Mouse (Mus musculus) ES-E14 (cell line): ENCODE measurements around the gene Col4a1. TPM values are rescaled to one million over a fixed set of nuclear protein-coding genes. Genes with fewer than 3 reads are reported as not detected.
A peak's percentile ranks its signal among the peaks of the same experiment; 100 is the strongest.

Experiments used
- DNase-seq: peaks from one replicate; pipeline ENCODE4 v3.0.0-alpha.2; 2013; ENCODE audit warnings: low read depth, low spot score
- H3K27ac ChIP-seq: 2 replicates; pipeline ENCODE4 v1.5.1; 2012; ENCODE audit warnings: low read depth, mild to moderate bottlenecking, low read length, moderate library complexity, mixed read lengths; ENCODE audit not compliant: poor library complexity, insufficient read depth, severe bottlenecking
- H3K36me3 ChIP-seq: 2 replicates; pipeline ENCODE4 v1.6.1; 2012; ENCODE audit warnings: mild to moderate bottlenecking, low read length, moderate library complexity, mixed read lengths; ENCODE audit not compliant: control insufficient read depth, poor library complexity, insufficient read depth, severe bottlenecking
- H3K4me1 ChIP-seq, 2 experiments: fragments of 150-350 bp in 1 of 2; sonication (generic) in 1 of 2; 2 replicates each; pipeline ENCODE4 v1.6.1; 2012; ENCODE audit warnings: low read length in 2 of 2, mild to moderate bottlenecking in 1 of 2, mixed read lengths in 1 of 2; ENCODE audit not compliant: control insufficient read depth in 2 of 2, insufficient read depth in 2 of 2, poor library complexity in 1 of 2
- H3K4me3 ChIP-seq, 2 experiments: fragments of 150-350 bp in 1 of 2; sonication (generic) in 1 of 2; 2 replicates each; pipeline ENCODE4 v1.5.1; 2012; ENCODE audit warnings: low read length in 2 of 2, low read depth in 1 of 2, mild to moderate bottlenecking in 1 of 2, mixed read lengths in 1 of 2; ENCODE audit not compliant: insufficient read depth in 1 of 2, poor library complexity in 1 of 2, severe bottlenecking in 1 of 2
- H3K9ac ChIP-seq: 2 replicates; pipeline ENCODE4 v1.6.1; 2012; ENCODE audit warnings: low read depth, mild to moderate bottlenecking, low read length, mixed read lengths; ENCODE audit not compliant: poor library complexity, insufficient read depth, severe bottlenecking
- H3K9me3 ChIP-seq: fragments of 150-350 bp; sonication (generic); 2 replicates; pipeline ENCODE4 v1.6.1; 2012; ENCODE audit warnings: low read depth, mild to moderate bottlenecking, low read length; ENCODE audit not compliant: control insufficient read depth, insufficient read depth
- CHD2 ChIP-seq: IDR thresholded peaks from 2 replicates; pipeline ENCODE4 v1.6.1; 2014; ENCODE audit warnings: mild to moderate bottlenecking, low read depth, low read length, inconsistent platforms
- HCFC1 ChIP-seq: IDR thresholded peaks from 2 replicates; pipeline ENCODE4 v1.6.1; 2012; ENCODE audit warnings: low read length, inconsistent platforms, borderline replicate concordance; ENCODE audit not compliant: insufficient read depth
- MAFK ChIP-seq: IDR thresholded peaks from 2 replicates; pipeline ENCODE4 v1.6.1; 2014; ENCODE audit warnings: mild to moderate bottlenecking, low read depth, low read length, inconsistent platforms; ENCODE audit not compliant: insufficient read depth
- ZC3H11A ChIP-seq: IDR thresholded peaks from 2 replicates; pipeline ENCODE4 v1.6.1; 2012; ENCODE audit warnings: low read depth, mild to moderate bottlenecking, inconsistent platforms, low read length, borderline replicate concordance
- ZNF384 ChIP-seq: IDR thresholded peaks from 2 replicates; pipeline ENCODE4 v1.6.1; 2012; ENCODE audit warnings: low read depth, low read length, inconsistent platforms
- in situ Hi-C, 2 experiments: fragments of 600-800 bp; cut with MboI; formaldehyde crosslinking; loops; one replicate each; pipeline ENCODE4 v1.15.1; 2025; ENCODE audit warnings: low sequenced_read_pairs in 2 of 2, inconsistent platforms in 1 of 2; ENCODE audit not compliant: unreplicated experiment in 2 of 2
- total RNA-seq: library from RNA; depleted of rRNA; stranded (reverse); fragments of 300-350 nt; gene quantifications from 2 replicates; pipeline ENCODE4 v1.2.3, GENCODE M21; 2012; rRNA removed

Col4a1 gene
- total RNA-seq = 85.7 and 198 TPM in 2 replicates

DNA sequence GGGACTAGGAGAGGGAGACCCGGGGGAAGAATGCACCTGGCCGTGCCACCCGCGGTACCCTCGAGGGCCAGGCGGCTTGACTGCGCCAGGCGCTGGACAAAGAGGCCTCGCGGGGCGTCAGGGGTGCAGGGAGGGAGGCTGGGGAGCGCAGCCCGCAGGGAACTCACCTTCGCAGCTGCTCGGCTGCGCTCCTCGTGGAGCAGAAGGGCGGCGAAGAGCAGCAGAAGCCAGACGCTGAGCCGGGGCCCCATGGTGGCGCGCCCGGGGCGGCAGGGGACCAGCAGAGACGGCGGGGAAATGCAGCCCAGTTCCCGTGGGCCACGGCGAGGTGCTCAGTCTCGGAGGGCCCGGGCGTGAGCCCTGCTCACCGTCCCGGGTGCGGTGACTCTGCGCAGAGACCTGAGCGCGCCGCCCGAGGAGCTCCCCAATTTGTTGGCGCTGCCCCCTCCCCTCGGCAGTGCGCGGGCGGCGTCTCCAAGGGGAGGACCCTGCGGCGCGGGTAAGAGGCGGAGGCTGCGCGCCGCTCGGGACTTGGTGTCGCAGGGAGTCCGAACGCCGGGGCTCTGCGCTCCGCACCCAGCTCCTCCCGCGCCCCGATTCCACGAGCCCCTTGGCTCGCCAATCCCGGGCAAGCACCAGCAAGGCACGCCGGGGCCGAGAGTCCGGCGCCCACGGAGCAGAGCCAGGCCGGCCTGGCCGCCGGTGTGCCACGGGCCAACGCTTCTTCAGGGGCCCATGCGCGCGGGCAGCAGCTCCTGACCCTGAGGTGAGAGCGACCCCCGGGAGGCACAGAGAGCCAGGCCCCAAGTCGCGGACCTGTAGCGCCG lies at the start of gene Col4a1, which contains the start of gene Col4a2:
Gene Col4a1 (minus strand): TSS at position 478 of the 827 bp plus-strand sequence.
Gene Col4a2 (plus strand): TSS at position 457 of the 827 bp plus-strand sequence.
- H3K4me1 ChIP-seq = peaks cover 0 to 8% of the 10 kb centered on the region in 2 experiments; a peak in 1 of 4 replicates
- peak within 1 kb of the TSS; percentile 74 for H3K9ac ChIP-seq
- peak; percentile 36 for DNase-seq
- no peaks in the 10 kb centered on the region for H3K36me3 ChIP-seq
- TF ChIP-seq CHD2 (no peak), MAFK (no peak), HCFC1 (peak; percentile 44; the same call in 1 of the 2 replicates)
- H3K9me3 ChIP-seq = no peaks in the 10 kb centered on the region
- no peak within 1 kb of the TSS for H3K27ac ChIP-seq
- in situ Hi-C loops = loop anchor here (25.0 kb wide), 1 partner anchor 1075 kb away; the partner anchor contains the start of gene Sox1 (in 2 of the 2)
- peak within 1 kb of the TSS; percentile 71 to 77 for H3K4me3 ChIP-seq

DNA sequence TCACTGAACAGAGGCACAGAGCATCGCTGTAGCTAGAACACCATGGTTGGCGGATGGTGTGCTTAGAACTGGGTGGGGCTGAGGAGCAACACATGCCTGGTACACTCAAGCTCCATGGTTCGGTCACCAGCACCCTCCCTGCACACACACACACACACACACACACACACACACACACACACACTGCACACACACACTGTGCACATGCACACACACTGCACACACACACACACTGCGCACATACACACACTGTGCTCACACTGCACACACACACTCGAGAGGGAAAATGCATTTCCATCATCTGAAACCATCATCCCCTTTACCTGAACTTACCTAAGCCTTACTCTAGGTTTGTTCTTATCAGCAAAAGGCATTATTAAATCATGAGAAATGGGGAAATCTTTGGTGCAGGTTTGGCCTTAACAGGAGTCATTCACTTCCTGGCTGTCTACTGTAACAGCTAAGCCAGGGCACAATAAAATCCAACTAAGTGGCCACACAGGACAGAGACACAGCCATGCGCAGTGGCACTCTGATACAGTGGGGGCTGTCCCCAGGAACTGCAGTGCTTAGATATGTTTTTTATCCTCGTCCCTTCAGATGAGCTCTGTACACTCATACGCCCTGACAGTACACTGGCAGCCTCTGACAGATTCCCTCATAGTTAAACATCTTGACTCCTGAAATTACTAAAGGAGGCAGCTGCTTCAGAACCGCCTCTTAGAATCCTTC lies 49.1 kb upstream of the Col4a1 start:
- no peak overlapping the region for H3K9ac ChIP-seq
- H3K27ac ChIP-seq = no peak overlapping the region
- in situ Hi-C loops = no loop called here
- TF ChIP-seq HCFC1 (no peak), ZC3H11A (no peak), MAFK (no peak), CHD2 (no peak), ZNF384 (no peak)
- no peak for DNase-seq
- H3K36me3 ChIP-seq = no peaks in the 10 kb centered on the region
- no peaks in the 10 kb centered on the region for H3K9me3 ChIP-seq
- H3K4me1 ChIP-seq = no peaks in the 10 kb centered on the region
- no peak overlapping the region for H3K4me3 ChIP-seq

DNA sequence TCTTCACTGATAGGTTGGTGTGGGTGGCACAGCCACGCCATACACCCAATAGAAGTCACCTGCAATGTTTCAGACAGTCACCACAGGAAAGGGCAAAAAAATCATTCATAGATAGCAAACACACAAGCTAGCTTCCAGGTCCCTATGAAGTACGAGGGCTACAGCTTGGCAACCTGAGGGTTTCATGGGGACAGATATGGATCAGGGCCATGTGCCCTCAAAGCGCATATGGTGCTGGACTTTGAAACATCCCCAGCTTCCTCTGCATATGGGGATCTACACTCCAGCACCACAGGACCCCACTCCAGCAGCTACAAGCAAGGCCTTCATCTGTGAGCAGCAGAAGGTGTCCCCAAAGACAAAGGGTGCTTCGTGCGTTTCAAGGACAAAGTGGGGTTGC lies 47.2 kb upstream of the Col4a1 start:
- no peak overlapping the region for H3K9ac ChIP-seq
- TF ChIP-seq CHD2 = no peak
- TF ChIP-seq ZNF384 = no peak
- TF ChIP-seq HCFC1 = no peak
- no peak for TF ChIP-seq MAFK
- TF ChIP-seq ZC3H11A = no peak
- no peak overlapping the region for H3K27ac ChIP-seq
- H3K4me3 ChIP-seq = no peak overlapping the region
- no peaks in the 10 kb centered on the region for H3K36me3 ChIP-seq
- DNase-seq = no peak
- no peaks in the 10 kb centered on the region for H3K4me1 ChIP-seq
- in situ Hi-C loops = no loop called here
- H3K9me3 ChIP-seq = no peaks in the 10 kb centered on the region

DNA sequence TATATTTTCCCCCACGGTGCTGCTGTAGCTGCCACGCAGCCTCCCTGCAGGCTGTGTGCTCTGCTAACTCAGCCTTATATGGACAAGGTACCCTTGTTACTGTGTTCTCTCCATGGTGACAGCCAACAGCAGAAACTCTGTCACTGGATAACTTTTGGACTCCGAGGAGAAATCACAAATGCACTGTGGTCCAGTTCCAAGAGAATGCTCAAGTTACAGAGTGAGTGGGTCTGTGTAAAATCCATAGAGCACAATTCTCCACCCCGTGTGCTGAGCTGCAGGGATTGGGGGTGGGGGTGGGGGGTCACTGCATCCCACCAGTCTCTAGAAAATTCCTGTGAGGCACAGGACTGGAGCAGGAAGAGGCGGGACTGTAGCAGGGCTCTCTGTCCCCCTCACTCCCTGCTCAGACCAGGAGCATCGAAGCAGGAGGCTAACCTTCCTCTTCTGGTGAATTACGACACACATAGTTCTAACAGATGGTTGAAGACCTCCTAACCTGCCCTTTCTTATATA lies 45.4 kb upstream of the Col4a1 start:
- Histone ChIP-seq H3K9ac (no peak overlapping the region), H3K4me1 (no peaks in the 10 kb centered on the region), H3K4me3 (no peak overlapping the region), H3K36me3 (no peaks in the 10 kb centered on the region), H3K9me3 (no peaks in the 10 kb centered on the region), H3K27ac (no peak overlapping the region)
- no peak for DNase-seq
- TF ChIP-seq HCFC1 (no peak), ZC3H11A (no peak), MAFK (no peak), CHD2 (no peak), ZNF384 (no peak)
- in situ Hi-C loops = no loop called here
